Mouse (Mus musculus) kidney, adult 11 months (tissue): ENCODE measurements around the gene Tram1l1.
"Not testable (repeated sequence)": the region's sequence is repeated elsewhere in the genome, so short reads cannot be mapped to it uniquely, and the experiment has no call there.

ENCODE experiments used
- DNase-seq: peaks from one replicate; pipeline ENCODE4 v3.0.0; 2022

The Tram1l1 gene

DNA sequence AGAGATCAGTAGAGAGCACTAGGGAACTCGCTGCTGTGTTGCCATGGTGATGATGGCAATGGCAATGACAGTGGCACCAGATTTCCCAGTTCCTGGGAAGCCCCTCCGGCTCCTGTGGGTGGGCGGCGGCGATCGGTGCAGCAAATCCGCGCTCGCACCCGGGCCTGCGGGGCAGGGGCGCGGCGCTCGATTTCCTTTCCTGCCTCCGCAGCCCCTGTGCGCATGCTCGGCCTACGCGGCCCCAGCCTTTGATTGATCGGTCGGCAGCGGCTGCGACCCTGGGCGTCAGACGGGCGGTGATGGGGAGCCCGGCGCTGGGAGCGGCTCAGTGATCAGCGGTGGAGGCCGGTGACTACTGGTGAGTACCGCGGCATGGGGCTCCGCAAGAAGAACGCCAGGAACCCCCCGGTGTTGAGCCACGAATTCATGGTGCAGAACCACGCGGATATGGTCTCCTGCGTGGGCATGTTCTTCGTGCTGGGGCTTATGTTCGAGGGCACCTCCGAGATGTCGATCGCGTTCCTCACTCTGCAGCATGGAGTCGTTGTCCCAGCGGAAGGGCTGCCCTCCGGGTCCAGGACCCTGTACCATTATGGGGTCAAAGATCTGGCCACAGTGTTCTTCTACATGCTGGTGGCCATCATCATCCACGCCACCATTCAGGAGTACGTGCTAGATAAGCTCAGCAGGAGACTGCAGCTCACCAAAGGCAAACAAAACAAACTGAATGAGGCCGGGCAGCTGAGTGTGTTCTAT, at the start of gene Tram1l1:
Tram1l1 (plus strand) TSS at position 35 of the 756 bp plus-strand sequence.
- DNase-seq: no peak

DNA sequence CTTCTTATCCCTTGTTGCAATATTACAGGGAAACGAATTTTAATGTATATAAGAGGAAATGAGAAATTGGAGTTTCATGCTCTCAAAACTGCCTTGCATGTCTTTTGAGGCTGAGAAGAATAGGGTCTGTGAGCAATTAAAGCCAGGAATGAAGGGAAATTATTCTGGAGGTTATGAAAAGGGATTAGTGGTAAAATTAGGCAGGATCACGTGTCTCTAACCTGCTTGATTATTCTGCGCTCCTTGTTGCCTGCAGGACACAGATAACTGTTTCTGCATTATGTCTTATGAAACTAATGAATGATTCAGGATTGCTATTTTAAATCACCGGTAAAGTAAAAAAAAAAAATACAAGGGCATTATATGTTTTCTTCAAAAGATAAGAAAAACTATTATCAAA, 49.4 kb upstream of the Tram1l1 start:
- no peak for DNase-seq

DNA sequence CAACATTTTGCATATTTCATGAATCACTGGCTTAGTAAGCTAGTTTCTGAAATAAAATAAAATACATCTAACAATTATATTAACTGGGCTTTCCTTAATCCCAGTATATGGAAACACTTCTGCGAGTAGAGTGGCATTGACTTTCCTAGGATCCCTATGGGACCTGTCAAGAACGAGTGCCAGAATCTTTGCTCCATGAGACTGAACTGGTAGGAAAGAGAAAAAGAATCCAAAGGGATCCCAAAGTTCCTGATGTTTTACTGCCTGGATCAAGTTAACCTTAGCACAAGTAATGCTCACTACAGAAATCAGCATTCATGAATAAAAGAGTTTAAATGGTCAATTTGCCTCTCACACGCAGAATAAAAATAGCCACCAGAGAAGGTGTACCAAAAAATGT, 49.0 kb upstream of the Tram1l1 start:
- DNase-seq: no peak

DNA sequence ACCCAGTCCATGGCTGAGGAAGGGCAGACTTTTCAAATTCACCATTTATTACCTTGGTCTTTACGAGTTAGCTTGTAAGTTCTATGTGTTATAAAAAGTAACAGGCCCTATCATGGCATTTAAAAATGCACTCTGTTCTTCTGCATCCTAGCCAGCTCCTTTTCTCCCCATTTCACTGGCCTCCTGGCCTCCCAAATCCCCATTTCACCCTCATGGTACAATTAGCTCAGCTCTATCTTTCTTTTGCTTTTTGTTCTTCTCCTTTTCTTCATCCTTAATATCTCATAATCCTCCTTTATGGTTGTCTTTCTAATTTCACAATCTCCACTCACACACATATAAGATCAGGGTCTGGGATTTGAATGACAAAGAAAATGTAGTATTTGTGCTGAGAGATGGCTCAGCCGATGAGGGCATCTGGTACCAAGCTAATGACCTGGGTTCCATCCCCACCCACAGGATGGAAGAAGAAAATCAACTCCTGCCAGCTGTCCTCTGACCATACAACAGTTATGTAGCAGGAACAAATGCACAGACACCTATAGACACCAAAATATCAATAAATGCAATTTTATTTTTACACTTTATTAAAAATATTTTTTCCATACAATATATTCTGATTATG, 48.1 kb upstream of the Tram1l1 start:
- no peak for DNase-seq

DNA sequence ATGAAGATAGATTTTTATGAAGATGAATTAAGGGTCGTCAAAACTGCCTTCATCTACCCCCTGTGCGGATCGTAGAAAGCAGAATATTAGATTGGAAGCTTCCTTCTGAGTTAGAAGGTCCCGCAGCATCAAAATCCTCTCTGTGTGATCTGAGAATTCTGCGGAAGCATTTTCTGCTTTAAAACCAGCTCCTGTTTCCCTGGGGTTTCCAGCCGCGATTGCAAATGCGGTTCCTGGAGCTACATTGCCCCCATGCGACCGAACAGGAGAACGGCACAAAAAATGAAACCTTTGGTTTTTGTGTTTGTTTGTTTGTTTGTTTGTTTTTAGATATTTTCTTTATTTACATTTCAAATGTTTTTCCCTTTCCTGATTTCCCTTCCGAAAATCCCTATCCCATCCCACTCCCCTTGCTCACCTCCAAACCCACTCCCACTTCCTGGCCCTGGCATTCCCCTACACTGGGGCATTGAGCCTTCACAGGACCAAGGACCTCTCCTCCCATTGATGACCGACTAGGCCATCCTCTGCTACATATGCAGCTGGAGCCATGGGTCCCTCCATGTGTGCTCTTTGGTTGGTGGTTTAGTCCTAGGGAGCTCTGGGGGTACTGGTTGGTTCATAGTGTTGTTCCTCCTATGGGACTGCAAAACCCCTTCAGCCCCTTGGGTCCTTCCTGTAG, 45.6 kb upstream of the Tram1l1 start:
- DNase-seq: not testable (repeated sequence)

DNA sequence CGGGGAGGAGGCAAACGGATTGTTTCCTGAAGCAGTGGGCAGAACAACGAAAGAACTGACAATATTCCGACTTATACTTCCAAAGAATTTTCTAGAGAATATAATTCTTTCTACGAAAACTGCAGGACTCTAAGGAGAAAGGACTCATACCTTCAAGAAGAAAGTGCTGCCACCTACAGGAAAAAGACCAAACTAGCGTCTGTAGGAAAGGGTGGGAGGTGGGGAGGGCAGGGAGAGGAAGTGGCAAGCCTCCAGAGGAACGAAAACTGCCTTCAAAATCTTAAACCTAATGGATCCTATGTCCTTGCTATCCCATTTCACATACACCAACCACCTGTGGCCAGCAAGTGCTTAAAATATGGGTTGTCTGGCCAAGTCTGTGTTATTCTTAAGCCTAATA, 31.7 kb upstream of the Tram1l1 start:
- not testable (repeated sequence) for DNase-seq

DNA sequence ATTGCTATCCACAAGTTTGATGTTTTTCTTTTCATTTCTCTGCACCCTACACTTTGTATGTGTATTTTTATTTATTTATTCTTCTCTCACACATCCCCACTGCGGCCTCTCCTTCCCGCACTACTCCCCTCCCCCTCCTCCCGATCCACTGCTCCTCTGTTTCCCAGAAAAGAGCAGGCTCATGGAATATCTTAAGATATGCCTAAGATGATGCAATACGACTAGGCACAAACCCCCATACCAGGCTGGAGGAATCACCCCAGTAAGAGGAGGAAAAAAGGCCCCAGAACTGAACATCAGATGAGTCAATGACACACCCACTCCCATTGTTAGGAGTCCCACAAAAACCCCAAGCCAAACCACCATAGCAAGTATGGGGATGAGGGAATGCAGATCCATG, 1.4 kb upstream of the Tram1l1 start:
- no peak for DNase-seq

DNA sequence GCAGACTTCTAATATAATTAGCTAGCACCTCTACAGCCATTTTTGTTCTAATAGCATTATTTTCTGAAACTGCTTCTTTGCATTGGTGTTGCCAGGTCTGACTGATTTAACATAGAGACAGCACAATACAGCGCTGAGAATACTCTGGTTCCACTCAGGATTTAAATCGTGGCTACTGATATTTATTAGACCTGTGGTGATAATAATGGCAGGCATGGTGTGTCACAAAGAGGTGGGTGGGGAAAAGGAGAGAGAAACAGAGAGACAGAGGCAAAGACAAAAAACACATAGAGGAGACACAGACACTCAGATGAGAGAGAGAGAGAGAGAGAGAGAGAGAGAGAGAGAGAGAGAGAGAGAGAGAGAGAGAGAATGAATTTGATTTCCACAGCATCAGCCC, 257 bp upstream of the Tram1l1 start:
- no peak for DNase-seq

DNA sequence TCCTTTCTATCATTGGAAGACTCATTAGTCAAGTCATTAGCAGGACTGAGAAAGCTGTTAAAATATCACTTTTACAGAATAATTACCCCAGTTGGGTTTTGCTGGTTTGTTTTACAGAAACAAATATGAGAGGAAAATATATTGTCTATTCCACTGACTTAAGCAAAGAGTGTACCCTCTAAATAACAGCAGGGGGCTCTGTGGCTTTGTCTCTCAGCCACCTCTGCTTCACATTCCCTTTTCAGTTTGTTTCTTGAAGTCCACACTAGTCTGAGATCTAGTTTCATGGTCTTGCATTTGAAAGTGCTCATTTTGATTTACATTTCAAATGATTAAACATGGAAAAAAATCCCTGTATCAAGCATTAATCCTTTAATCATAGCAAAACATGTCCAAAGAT, 25.8 kb downstream of the Tram1l1 start:
- DNase-seq: no peak

DNA sequence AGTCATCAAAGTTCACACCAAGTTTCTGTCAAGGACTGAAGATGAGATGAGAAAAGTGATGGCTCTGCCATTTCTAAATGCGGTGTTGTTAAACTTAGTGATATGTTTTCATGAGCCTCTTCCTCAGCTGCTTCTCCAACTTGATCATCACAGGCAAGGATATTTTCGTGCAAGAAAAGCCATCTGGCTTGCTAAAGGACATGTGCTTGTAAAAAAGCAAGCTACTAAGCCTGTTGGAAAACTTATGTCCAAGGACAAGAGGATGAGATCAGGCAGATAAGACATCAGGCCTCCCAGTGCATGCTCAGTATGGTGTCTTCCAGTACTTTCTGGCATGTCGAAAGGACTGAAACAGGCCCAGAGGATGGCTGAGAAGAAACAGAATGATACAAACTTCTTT, 36.9 kb downstream of the Tram1l1 start:
- DNase-seq: no peak

DNA sequence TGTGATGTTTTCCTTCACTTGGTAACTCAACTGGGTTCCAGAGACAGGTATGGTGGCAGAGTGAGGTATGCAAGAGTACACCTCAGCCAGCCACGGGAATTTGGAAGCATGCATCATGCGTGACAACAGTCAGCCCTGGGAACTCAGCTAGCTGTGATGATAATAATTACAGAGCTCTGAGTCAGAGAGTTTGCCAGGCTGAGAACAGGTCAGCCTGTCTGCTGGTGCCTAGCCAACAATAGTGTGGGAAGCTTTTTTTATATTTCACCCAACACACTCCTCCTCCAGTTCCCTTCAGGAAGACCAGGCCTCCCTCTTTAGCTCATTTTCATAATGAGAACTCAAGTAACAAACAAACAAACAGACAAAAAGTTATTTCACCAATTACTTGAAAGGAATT, 51.4 kb downstream of the Tram1l1 start:
- no peak for DNase-seq
